ENCODE assay signal across 25 mouse cellular contexts in genomic region chr11:107209818-107210217, GRCm38 (mm10). TPM values are rescaled to one million over a fixed set of nuclear protein-coding genes. Genes with fewer than 3 reads are reported as not detected.
DNase-seq lines count a peak whose midpoint lies in the region; TF ChIP-seq lines count a peak whose summit lies in the region.
"Had no signal": no experiment of that assay in that cellular context is flagged by ENCODE, and none has a peak within 500 bp of the region (broad histone marks: within the 10 kb centered on the region; RNA-seq: fewer than 3 reads in every experiment).

No protein-coding gene starts in this region.

- WGBS in thymus, adult 2 months: 96% methylated on average over 13 of the region's 13 CpGs

- H3K36me3 ChIP-seq in ES-Bruce4 (ENCODE audit: control insufficient read depth, insufficient read depth, low read length, poor library complexity, severe bottlenecking): peaks cover 4% of the 10 kb centered on the region; the same call in 1 of the 2 replicates
- peaks cover 9% of the 10 kb centered on the region; the same call in 1 of the 2 replicates for H3K36me3 ChIP-seq in thymus, adult 2 months (ENCODE audit: control insufficient read depth, insufficient read depth, low read length)
- H3K36me3 ChIP-seq: forebrain, embryonic 12.5 days; heart, embryonic 12.5 days; heart, embryonic 15.5 days; intestine, embryonic 15.5 days had no signal

- peaks cover 3% of the 10 kb centered on the region for H3K4me1 ChIP-seq in ES-Bruce4 (ENCODE audit: control insufficient read depth, insufficient read depth, low read length)
- no peaks in the 10 kb centered on the region for H3K4me1 ChIP-seq in thymus, adult 2 months (replicated peaks; ENCODE audit: control insufficient read depth, insufficient read depth, low read length)
- H3K4me1 ChIP-seq: forebrain, embryonic 12.5 days; heart, embryonic 15.5 days; hindbrain, embryonic 13.5 days; intestine, embryonic 15.5 days had no signal

- no peak for TF ChIP-seq POLR2A in ES-Bruce4 (IDR thresholded peaks at IDR 0.05; ENCODE audit: insufficient read depth, low read length)
- TF ChIP-seq POLR2A in thymus, adult 2 months (IDR thresholded peaks at IDR 0.05; ENCODE audit: control insufficient read depth, extremely low read depth, insufficient read depth, low read length, poor library complexity): no peak

- H3K27ac ChIP-seq in left cerebral cortex, adult 2 months: no peak overlapping the region
- H3K27ac ChIP-seq in ES-Bruce4 (ENCODE audit: insufficient read depth, low read length): 0 out of 2 replicates have a peak overlapping the region, but pooled peaks have one; percentile 17
- no peak overlapping the region for H3K27ac ChIP-seq in thymus, adult 2 months (ENCODE audit: control insufficient read depth, insufficient read depth, low read length)
- H3K27ac ChIP-seq: forebrain, embryonic 12.5 days; heart, embryonic 15.5 days; hindbrain, embryonic 10.5 days; hindbrain, embryonic 13.5 days; intestine, embryonic 15.5 days had no signal

- H3K9ac ChIP-seq in ES-Bruce4 (ENCODE audit: low read depth, poor library complexity, severe bottlenecking): no peak overlapping the region
- H3K9ac ChIP-seq: forebrain, embryonic 12.5 days; heart, embryonic 12.5 days; heart, embryonic 15.5 days; hindbrain, embryonic 13.5 days; intestine, embryonic 15.5 days had no signal

- intact Hi-C loops in left cerebral cortex, adult 2 months (cut with DNase I): loop anchor here (5.0 kb wide), 1 partner anchor 182 kb away; no protein-coding TSS in a partner anchor

- peak; percentile 90 for TF ChIP-seq EP300 in ES-Bruce4 (IDR thresholded peaks at IDR 0.05; ENCODE audit: insufficient read depth, low read depth, low read length)

- no peaks in the 10 kb centered on the region for H3K27me3 ChIP-seq in ES-Bruce4 (ENCODE audit: control insufficient read depth, insufficient read depth, low read length, poor library complexity, severe bottlenecking)
- H3K27me3 ChIP-seq in thymus, adult 2 months (ENCODE audit: control insufficient read depth, insufficient read depth, low read length): no peaks in the 10 kb centered on the region
- H3K27me3 ChIP-seq: forebrain, embryonic 12.5 days; heart, embryonic 12.5 days; heart, embryonic 15.5 days; hindbrain, embryonic 13.5 days; intestine, embryonic 15.5 days; Patski had no signal

- TF ChIP-seq CTCF in left cerebral cortex, adult 2 months (IDR thresholded peaks at IDR 0.05): no peak
- no peak for TF ChIP-seq CTCF in ES-Bruce4 (IDR thresholded peaks at IDR 0.05; ENCODE audit: low read depth, low read length)
- no peak for TF ChIP-seq CTCF in thymus, adult 2 months (IDR thresholded peaks at IDR 0.05; ENCODE audit: borderline replicate concordance, control insufficient read depth, extremely low read depth, insufficient read depth, low read length, poor library complexity)

- no peaks in the 10 kb centered on the region for H3K9me3 ChIP-seq in ES-Bruce4 (replicated peaks; ENCODE audit: control insufficient read depth, insufficient read depth, low read length, poor library complexity, severe bottlenecking)
- H3K9me3 ChIP-seq: forebrain, embryonic 12.5 days; G1E; heart, embryonic 12.5 days; heart, embryonic 15.5 days; hindbrain, embryonic 10.5 days; hindbrain, embryonic 13.5 days; intestine, embryonic 15.5 days had no signal

- H3K4me3 ChIP-seq in left cerebral cortex, adult 2 months: 0 out of 2 replicates have a peak overlapping the region, but pooled peaks have one; percentile 4
- no peak overlapping the region for H3K4me3 ChIP-seq in ES-Bruce4 (ENCODE audit: low read depth, low read length)
- no peak overlapping the region for H3K4me3 ChIP-seq in thymus, adult 2 months (ENCODE audit: control insufficient read depth, insufficient read depth, low read length)
- H3K4me3 ChIP-seq: forebrain, embryonic 12.5 days; heart, embryonic 12.5 days; heart, embryonic 15.5 days; hindbrain, embryonic 10.5 days; hindbrain, embryonic 13.5 days; intestine, embryonic 15.5 days had no signal

- no peak for DNase-seq in left cerebral cortex, adult 2 months (ENCODE audit: extremely low spot score in 1 of 2, low spot score in 2 of 2)
- no peak for DNase-seq in left cerebral cortex, adult 18-20 months (ENCODE audit: low spot score in 2 of 2)
- DNase-seq in R1 (ENCODE audit: low read depth, low spot score): peak; percentile 70
- DNase-seq in urinary bladder, postnatal 10 days (ENCODE audit: low spot score): no peak
- no peak for DNase-seq in testis, postnatal 10 days (ENCODE audit: low spot score)
- DNase-seq in thymus, adult 2 months: no peak
- DNase-seq: adrenal gland, adult 8-10 months; adrenal gland, postnatal 25 days; cerebellum, adult 18-20 months; cerebellum, adult 9-10 months; cerebellum, postnatal 14 days; gastrocnemius, postnatal 25 days; heart, adult 18-20 months; heart, postnatal 10 days; heart, postnatal 36 days; kidney, adult 18-20 months had no signal

RNA-seq across cellular contexts. Expression of gene Nol11, which starts 20.6 kb away (rescaled TPM):
- 10 to 100 TPM; 22.8 to 24.4 TPM for total RNA-seq in left cerebral cortex, adult 2 months (2021)
- 10 to 100 TPM; 23.6 to 24.0 TPM for total RNA-seq in left cerebral cortex, adult 18-20 months (2021)
- 93.5 and 93.7 TPM in 2 replicates for polyA plus RNA-seq in ES-Bruce4 (2011; ENCODE audit: insufficient read depth, insufficient read length, low read depth, missing spikeins)
- 11.7 and 12.8 TPM in 2 replicates for polyA plus RNA-seq in thymus, adult 2 months (2012; rRNA removed)
